Mouse (Mus musculus): ENCODE measurements at regions not wholly inside any gene's neighbourhood (a gene's known extent, or its start where the extent isn't known, plus 50 kb on each side); places are given as distances from the start of the nearest gene placed in this dataset.
A peak's percentile ranks its signal among the peaks of the same experiment; 100 is the strongest.

GRCm38 (mm10) chrX:145758406-145758805, 253.4 kb upstream of the Amot start:
- DNase-seq, result peak in 1 of 2 experiments; percentile 0

GRCm38 (mm10) chrX:145753427-145753826, 248.4 kb upstream of the Amot start:
- DNase-seq, result no peak

All from cerebellum, postnatal 14 days (tissue).